Mouse (Mus musculus) naive thymus-derived CD4-positive, alpha-beta T cell, adult 2 months (primary cell): Measurements from ENCODE around the gene Dlg2.

Experiments used
- DNase-seq: peaks from one replicate; pipeline ENCODE4 v3.0.0-alpha.2; 2011; ENCODE audit warnings: low read depth

Dlg2 gene

GRCm38 (mm10) chr7:91267764-91268163 lies 791.3 kb downstream of the Dlg2 start:
- DNase-seq: no peak

- DNase-seq: no peak
Observed at GRCm38 (mm10) chr7:91284167-91284566, 807.7 kb downstream of the Dlg2 start.

- DNase-seq: no peak
Observed at GRCm38 (mm10) chr7:91288324-91288723, 811.9 kb downstream of the Dlg2 start.

GRCm38 (mm10) chr7:91296127-91296526 lies 819.7 kb downstream of the Dlg2 start:
- no peak for DNase-seq

DNA sequence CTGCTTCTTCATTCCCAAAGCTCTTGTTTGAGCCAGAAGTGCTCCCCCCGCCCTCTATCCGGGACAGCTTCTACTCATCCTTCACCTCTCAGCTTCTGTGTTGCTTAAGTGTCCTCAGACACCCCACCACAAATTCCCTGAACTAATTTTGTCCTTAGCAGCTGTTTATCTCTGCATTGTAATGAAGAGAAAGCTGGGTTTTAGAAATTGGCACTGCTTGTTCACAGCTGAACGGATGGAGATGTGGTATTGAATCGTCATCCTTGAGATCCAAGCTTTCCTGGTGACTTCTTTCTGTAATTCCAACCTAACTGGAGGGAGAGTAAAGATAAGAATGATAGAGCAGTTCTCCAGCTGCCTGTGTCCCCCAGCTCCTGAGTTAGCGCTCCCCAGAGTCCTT lies 834.7 kb downstream of the Dlg2 start:
- no peak for DNase-seq

GRCm38 (mm10) chr7:91345073-91345472 lies 868.6 kb downstream of the Dlg2 start:
- DNase-seq: no peak

DNA sequence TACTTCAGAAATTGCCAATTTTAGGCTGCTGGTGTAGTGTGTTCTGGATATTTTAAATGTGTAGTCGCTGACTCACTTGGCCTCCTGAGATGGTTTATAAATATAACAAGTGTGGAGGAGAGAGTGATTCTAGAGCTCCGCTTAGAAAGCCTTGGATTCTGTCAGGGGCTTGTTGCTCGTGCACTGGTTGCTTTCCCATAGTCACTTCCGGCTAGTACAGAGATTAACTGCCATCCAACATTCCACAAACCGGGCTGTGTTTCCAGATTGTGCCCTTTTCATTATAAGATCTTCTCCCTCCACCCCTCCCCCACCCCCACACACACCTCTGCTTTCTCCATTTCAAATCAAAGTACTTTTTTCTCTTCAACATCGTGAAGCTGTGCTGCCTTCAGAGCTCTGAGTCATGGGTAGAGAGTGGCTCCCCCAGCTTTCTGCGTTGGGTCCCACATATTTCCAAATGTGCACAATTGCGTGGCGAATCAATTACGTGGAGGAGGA lies 893.4 kb downstream of the Dlg2 start:
- DNase-seq: no peak

- no peak for DNase-seq
Observed at GRCm38 (mm10) chr7:91382281-91382680, 905.8 kb downstream of the Dlg2 start.

GRCm38 (mm10) chr7:91383873-91384272 lies 907.4 kb downstream of the Dlg2 start:
- DNase-seq: no peak

DNA sequence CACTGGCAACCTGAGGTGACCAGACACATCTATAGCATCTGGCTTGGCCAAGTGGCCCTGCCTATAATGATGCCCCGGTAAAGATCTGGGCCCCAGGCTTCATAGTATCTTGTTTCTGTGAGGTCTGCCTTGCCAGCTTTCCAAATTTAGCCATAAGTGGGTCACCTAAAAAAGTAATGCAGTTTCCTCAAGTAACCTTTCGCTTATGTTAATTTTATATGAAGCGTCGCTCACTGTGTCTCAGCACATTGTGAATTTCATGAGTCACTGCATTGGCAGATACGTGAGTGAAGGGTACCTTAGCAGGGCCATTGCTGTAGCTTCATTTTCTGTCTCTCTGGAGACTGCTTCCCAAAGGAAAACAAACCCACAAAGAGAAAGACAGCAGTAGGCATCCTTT lies 912.8 kb downstream of the Dlg2 start:
- DNase-seq: no peak

DNA sequence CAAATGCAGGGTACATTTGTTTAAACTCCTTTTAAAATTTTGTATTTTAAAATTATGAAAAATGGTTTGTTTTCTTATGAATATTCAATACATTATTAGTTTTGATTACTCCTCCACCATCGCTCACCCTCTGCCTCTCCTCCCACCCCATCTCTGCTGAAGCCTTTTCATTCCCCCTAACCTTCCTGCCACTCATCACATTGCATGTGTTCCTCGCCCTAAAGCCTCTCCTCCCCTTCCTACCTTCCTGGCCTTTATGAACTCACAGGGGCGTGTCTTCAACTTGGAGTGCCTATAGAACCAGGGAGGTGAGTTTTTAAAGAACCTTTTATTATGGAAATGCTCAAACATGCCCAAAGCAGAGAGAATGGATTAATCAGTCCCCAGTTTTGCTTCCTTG lies 921.4 kb downstream of the Dlg2 start:
- DNase-seq: no peak

DNA sequence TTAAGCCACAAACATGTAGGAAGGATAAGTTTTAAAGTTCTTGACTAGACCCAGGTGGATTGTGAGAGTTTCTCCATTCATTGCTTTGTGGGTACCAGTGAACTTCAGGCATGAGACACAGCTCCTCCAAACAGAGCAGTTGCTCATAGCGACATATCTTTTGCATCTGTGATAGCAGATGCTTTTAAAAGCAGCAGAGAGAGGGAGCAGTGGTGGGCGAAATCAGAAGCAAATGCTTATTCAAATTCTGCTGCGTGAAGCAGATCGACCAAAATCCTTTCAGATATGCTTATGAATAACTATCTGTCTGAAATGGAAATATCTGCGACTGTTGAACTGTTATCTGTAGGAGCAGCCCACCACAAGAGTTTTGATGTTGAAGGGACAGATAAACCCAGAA lies 935.6 kb downstream of the Dlg2 start:
- DNase-seq: no peak

GRCm38 (mm10) chr7:91414150-91414549 lies 937.7 kb downstream of the Dlg2 start:
- DNase-seq: no peak

DNA sequence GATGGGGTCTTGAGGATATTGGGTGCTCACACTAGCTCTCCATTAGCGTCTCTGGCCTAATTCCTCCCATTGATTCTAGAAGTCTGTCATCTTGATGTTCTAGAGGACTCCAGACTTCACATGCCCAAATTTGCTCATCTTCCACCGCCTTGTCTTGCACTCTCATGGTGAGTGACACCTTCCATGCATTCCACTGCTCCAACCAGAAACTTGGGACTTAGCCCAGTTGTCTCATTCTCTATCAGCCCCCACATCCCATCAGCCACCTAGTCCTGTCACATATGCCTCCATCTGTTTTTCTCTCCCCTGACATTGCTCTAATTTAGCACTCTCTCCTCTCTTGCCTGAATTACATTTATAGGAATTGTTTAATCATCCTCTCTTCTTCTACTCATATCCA lies 938.3 kb downstream of the Dlg2 start:
- DNase-seq: no peak

- DNase-seq: no peak
Observed at GRCm38 (mm10) chr7:91420215-91420614, 943.7 kb downstream of the Dlg2 start.

DNA sequence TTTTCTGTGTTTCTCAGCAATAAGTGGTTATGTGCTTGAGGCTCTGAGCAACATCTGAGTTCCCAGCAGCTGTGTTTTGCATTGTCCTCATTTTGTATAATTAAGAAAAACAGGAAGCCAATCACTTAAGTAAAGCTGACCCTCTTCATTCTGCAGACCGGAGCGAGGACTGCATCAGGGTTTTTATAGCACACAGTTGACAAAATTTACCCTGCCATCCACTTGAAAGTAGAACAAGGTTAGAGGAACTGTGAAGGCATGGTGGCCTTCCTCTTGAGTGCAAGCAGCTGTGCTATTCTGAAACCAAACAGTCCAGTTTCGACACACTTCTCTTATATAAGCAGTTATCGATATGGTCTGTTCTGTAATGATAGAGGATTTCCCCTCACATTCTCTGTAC lies 947.3 kb downstream of the Dlg2 start:
- no peak for DNase-seq

GRCm38 (mm10) chr7:91429712-91430275 lies 953.3 kb downstream of the Dlg2 start:
- no peak for DNase-seq

GRCm38 (mm10) chr7:91431594-91432240 lies 955.2 kb downstream of the Dlg2 start:
- peak; percentile 1 for DNase-seq

GRCm38 (mm10) chr7:91432563-91432962 lies 956.1 kb downstream of the Dlg2 start:
- no peak for DNase-seq

DNA sequence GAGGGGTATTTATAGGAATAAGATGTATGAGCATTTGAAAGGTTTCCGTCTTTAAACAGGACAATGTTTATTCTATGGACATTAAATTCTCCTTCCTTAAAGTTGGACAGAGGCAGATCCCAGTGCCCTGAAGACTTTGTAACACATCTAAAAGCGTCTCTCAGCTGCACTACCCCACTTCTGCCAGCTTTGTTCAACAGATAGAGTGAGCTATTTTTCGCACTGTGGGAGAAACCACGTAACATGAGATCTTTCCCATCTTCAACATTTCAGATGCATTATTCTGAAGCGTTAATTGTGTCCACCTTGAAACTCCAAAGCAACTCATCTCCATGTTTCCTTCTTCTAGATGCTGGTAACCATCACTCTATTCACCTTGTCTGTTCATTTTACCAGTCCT lies 958.3 kb downstream of the Dlg2 start:
- no peak for DNase-seq

DNA sequence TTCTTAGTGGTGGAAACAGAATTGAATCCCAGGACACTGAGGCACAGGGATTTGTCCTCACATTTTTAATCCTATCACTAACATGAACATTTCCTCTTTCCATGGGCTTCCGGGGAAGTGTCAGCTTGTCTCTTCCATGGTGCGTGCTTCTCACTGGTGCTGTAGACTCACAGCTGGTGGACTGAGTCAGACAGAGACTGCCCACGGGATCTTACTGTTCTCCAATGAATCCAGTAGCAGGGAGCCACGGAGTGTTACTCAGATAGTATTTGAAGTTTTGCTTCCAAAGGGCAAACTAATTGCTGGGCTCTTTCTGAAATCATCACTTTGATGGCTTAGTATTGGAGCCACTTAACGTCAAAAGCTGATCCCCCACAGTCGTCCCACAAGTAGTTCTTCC lies 963.9 kb downstream of the Dlg2 start:
- no peak for DNase-seq

- no peak for DNase-seq
Observed at GRCm38 (mm10) chr7:91442447-91443376, 966.2 kb downstream of the Dlg2 start.

DNA sequence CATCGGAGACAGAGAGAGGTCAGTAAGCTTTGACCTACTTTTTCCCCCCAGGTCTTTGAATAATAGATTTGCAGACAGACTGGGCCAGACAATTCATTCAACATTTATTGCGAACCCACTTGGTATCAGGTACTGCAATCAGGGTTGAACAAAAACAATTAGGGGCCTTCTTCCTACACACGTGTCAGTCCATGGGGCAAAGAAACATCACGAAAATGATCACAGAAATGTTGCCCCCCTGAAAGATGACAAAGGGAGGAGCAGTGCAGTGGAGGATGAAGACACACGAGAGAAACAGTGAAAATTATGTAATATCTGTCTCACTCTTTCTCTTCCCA lies 966.9 kb downstream of the Dlg2 start:
- DNase-seq: no peak
